Mouse (Mus musculus) urinary bladder, postnatal 14 days (tissue): ENCODE measurements around the gene Usp3.

Experiments used
- DNase-seq: peaks from one replicate; pipeline ENCODE4 v3.0.0; 2021; ENCODE audit warnings: low spot score

The Usp3 gene

GRCm38 (mm10) chr9:66603907-66604306 is 11.0 kb upstream of the Usp3 start:
- no peak for DNase-seq

DNA sequence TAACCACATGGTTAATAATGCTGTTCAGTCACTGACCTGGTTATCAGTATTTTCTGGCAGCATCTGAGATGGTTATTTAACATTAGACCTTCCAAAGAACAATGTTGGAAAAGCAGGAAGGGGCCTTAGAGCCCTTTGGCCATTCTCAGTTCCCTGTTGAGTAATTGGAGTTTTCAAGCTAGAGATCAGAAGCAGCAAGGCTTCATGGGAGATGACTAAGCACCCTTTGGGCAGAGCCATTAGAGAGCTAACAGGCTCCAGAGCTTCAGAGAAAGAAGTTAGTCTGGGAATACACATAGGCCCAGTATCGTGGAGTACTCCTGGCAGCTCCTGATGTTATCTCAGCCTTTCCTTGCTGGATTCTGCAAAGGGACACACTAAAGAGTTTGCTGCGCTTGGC is 8.1 kb upstream of the Usp3 start:
- no peak for DNase-seq

DNA sequence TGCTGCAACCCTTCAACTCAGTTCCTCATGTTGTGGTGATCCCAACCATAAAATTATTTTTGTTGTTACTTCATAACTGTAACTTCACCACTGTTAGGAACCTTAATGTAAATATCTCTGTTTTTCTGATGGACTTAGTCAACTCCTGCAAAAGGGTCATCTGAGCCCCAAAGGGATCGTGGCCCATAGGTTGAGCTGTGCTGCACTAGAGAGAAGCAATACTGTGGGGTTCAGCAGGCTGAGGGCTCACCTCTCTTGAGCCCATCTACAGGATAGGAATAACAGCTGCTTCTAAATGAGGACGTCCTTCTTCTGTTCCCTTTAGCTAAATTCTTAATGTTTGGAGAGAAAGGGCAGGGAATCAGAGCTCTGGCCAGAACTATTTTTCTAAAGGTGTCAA is 7.6 kb upstream of the Usp3 start:
- no peak for DNase-seq

GRCm38 (mm10) chr9:66599577-66599976 is 6.6 kb upstream of the Usp3 start:
- peak; percentile 60 for DNase-seq

DNA sequence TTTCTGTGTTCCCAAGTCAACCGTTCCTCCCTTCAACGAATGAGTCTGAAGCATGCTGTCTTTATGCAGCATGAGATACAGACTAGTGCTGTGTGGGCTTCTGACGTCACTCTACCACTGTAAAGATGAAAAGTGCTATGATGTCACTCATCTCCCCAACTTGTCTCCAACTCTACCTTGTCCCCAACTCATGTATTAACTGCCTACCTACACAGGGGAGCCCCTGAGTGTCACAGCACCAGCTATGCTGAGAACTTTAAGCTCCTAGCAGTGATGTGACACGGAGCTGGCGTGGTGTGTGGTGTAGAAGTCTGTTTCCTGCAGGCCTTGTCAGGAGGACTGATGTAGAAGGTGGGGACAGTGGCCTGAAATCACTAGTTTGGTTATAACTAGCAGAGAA is 5.7 kb upstream of the Usp3 start:
- no peak for DNase-seq

- DNase-seq, result peak; percentile 2
Observed at GRCm38 (mm10) chr9:66597480-66598215, 4.7 kb upstream of the Usp3 start.

- DNase-seq, result peak; percentile 1
Observed at GRCm38 (mm10) chr9:66597076-66597475, 4.1 kb upstream of the Usp3 start.

GRCm38 (mm10) chr9:66595722-66596675 is 3.1 kb upstream of the Usp3 start:
- peak; percentile 45 for DNase-seq

GRCm38 (mm10) chr9:66594061-66594460 is 1.1 kb upstream of the Usp3 start:
- DNase-seq, result no peak

GRCm38 (mm10) chr9:66593613-66593969 is 649 bp upstream of the Usp3 start:
- DNase-seq, result no peak

DNA sequence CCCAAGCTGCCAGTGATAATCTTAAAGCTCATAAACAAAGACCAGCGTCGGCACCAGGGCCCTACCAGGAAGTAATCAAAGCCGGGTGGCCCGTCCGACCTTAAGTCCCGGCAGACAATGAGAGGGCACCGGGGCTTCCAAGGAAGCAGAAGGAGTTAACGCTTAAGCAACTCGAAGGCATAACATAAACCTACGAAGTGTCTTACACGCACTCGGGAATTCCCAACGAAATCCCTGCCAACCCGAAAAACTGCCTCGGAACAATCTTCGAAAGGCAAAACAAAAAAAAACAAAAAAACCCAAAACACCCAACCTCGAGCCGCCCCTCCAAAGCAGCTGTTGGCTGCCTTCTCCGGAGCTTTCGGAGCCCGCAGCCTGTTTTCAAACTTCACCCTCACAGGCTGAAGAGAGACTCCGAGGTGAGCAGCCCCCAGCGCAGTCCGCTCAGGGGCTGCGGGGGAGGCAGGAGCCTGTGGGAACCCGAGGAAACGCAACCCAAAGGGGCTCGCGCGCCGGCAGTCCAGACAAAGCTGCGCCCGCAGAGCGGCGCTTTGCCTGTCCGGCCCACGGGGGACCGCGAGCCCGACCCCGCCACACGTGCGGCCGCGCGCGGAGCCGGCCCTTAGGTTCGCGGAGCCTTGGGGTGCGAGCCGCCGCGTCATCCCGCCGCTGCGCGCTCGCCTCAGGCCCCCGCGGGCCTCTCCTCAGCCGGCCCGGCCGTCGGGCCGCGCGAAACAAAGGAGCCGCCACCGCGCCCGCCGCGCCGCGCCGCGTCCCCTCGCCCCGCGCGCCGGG is 894 bp downstream of the Usp3 start:
- DNase-seq, result peak; percentile 43

DNA sequence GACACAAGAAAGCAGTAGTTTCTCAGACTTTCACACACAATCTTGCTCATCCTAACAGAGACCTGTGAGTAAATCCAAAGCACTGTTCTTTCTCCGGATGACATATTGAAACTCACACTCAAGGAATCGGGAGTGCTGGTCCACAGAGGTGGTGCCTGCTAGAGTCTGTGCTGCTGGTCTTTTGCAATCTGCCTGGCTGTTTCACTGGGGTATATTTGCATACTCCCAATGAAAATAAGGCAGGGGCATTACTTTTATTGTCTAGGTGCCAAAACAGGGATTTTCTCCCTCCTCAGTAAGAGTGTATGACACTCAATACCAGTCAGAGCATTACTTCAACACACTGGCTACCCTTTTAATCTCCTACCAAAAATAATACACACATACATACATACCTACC is 2.9 kb downstream of the Usp3 start:
- no peak for DNase-seq

DNA sequence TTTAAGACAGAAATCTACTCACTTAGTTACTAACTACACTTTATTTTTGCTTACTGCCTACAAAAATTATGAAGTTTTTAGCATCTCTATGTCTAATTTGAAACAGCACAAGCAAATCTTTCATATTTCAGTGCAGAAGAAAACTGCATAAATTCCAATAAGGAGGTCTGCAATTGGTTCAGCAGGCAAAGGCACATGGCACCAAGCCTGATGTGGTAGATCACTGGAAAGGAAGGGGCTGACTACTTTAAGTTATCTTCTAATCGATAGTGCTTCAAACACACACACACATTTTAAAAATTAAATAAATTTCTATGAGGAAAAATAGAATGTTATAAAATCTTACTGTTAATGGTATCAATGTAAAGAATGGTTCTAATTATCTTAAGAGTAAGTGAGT is 5.9 kb downstream of the Usp3 start:
- DNase-seq, result no peak

DNA sequence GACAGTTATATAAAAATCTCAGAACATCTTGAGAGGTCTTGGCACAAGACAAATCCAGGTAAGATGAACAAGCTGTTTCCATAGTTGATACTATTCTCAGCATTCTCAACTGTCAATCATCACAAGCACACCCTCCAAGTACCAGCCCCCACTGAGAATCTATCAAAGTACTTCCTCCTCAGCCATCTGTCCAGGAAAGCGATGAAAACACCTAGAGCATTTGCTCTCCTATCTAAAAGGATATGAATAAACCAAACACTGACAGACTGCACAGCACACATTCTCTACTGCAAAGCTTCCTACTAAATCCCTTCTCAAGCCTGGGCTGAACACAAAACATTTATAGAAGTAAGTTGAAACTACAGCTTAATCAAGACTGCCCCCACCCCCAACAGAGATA is 6.4 kb downstream of the Usp3 start:
- no peak for DNase-seq

DNA sequence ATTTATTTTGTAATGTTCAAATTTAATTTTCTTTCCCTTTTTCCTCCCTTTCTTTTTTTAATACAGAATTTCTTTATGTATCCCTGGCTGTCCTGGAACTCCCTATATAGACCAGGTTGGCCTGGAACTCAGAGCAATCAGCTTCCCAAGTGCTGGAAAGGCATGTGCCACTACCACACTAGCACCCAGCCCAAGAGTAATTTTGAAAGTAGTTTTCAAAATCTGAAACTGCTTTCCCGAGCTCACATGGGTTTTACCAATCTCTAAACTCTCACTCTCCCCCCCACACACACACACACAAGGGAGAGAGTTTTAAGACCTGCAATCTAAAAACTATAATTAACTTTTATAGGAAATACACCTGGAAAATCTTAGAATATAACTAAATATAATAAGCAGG is 7.8 kb downstream of the Usp3 start:
- no peak for DNase-seq

DNA sequence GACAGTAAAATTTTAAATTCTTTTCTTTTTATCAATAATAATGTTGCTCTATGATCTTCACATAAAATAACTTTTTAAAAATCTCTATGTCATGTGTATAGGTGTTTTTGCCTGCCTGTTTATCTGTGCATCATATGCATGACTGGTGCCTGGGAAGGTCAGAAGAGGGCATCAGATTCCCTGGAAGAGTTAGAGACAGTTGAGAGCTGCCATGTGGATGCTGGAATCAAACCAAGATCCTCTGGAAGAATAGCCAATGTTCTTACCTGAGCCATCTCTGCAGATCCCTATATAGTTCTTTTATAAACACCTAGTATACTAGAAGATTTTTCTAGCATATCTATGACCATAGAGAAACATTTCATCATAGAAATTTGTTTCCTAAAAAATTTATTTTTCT is 8.8 kb downstream of the Usp3 start:
- DNase-seq, result no peak

DNA sequence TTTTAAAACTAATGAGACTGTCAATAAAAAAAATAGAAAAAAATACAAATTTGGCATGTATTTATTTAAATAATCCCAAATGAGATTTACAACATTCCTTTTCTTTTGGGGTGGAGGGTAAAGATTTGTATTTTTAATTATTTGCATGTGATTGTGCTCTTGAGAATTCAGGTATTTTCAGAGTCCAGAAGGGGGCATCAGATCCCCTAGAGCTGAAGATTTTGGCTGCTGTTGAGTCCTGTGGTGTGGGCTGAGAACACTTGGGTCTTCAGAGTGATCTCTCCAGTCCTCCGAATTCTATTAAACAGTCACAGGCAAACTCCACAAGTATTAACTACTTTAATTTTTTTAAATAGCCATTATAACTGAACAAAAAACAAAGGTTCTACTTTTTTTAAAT is 9.7 kb downstream of the Usp3 start:
- DNase-seq, result no peak

GRCm38 (mm10) chr9:66581694-66582093 is 11.2 kb downstream of the Usp3 start:
- no peak for DNase-seq

DNA sequence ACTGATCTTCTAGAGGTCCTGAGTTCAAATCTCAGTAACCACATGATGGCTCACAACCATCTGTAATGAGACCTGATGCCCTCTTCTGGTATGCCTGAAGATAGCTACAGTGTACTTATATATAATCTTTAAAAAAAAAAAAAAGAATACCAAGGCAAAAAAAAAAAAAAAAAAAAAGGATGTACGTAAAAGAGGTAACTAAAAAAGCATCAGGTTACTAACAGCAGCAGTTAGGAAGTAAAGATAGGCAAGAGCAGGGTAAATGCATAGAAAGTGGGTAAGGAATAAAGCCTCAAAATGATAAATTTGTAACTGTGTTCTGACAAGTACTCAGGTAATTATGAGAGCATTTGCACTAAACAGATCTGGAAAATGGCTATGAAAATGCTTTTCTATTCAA is 12.2 kb downstream of the Usp3 start:
- DNase-seq, result no peak

DNA sequence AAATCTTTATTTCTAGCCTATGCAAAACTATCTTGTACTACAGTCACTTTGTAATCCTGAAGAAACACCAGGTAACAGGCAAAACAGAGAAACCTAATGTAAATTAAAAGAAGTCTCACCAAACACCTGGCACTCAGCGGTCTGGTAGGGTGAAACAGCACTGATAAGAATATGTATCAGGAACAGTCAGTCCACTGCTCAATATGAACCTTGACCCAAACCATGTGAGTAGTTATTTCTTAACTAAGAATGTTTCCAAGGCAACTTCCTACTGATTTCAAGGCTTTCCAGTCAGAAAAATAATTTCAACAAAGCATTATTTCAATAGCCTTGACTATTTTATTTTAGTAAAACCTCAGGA is 17.1 kb downstream of the Usp3 start:
- DNase-seq, result no peak

DNA sequence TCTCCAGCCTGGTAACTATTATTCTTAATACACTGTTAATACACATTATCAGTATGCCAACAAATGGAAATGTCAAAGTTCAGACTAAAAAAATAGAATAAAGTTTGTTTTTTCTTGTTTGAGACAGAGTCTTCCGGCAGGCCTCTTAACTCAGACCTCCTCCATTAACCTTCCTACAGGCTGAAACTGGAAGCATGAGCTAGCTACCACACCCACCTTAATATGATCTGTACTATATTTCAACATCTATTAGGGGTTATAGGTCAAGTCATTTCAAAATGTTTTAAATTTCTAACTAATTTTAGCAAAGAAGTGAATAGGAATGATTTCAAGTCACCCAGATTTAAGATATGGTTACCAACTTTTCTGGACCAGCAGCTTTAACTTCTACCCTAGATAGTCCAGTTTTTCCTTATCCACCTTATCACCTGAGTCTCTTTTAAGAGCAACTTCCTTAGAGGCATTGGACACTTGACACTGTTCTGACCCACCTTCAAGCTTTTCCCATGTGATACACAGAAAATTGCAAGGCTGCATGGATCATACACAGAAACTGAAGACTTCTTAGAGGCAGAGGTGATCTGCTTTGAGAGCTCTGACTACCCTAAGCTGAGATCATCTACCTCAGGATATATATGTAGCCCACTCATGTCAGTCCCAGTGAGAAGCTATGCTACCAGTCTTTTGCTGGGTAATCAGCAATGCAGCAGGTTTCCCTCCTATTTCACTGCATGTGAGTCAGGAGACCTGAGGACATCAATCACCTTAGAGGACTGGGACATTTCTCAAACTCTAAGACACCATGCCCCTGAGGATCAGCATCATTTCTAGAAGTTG is 17.7 kb downstream of the Usp3 start:
- no peak for DNase-seq
